30 mouse cellular contexts compared by ENCODE assay signal in genomic region chr8:89677266-89677665, GRCm38 (mm10).
DNase-seq lines count a peak whose midpoint lies in the region; ATAC-seq lines count a peak whose summit lies in the region.
"Had no signal": no experiment of that assay in that cellular context is flagged by ENCODE, and none has a peak within 500 bp of the region (broad histone marks: within the 10 kb centered on the region; RNA-seq: fewer than 3 reads in every experiment).

No protein-coding gene starts in this region.

- H3K9me3 ChIP-seq in midbrain, embryonic 10.5 days (replicated peaks) = no peaks in the 10 kb centered on the region
- no peaks in the 10 kb centered on the region for H3K9me3 ChIP-seq in midbrain, embryonic 13.5 days
- H3K9me3 ChIP-seq in limb, embryonic 11.5 days (ENCODE audit: control insufficient read depth, low read length) = no peaks in the 10 kb centered on the region
- no peaks in the 10 kb centered on the region for H3K9me3 ChIP-seq in kidney, embryonic 16.5 days (ENCODE audit: low read length)
- H3K9me3 ChIP-seq: embryonic facial prominence, embryonic 10.5 days; embryonic facial prominence, embryonic 15.5 days; forebrain, embryonic 13.5 days; heart, embryonic 12.5 days; limb, embryonic 15.5 days; liver, embryonic 13.5 days had no signal

- DNase-seq in embryo, embryonic 10.5 days (ENCODE audit: low spot score) = peak; percentile 31
- no peak for DNase-seq in embryo, embryonic 11 days
- peak; percentile 35 for DNase-seq in midbrain, embryonic 10.5 days (ENCODE audit: low spot score)
- peak; percentile 65 for DNase-seq in limb, embryonic 11.5 days (ENCODE audit: low spot score)
- DNase-seq in thymus, adult 18-20 months = no peak
- DNase-seq: adrenal gland, postnatal 14 days; cerebellum, adult 11-12 months; cerebellum, postnatal 25 days; gastrocnemius, adult 2 months; gastrocnemius, postnatal 36 days; heart, adult 2 months; kidney, adult 2 months; kidney, postnatal 10 days; layer of hippocampus, adult 9-11 months; liver, embryonic 13.5 days; lung, adult 18-20 months; lung, postnatal 4 days; midbrain, embryonic 14.5 days; thymus, postnatal 4 days had no signal

- no peak overlapping the region for H3K9ac ChIP-seq in midbrain, embryonic 13.5 days (replicated peaks)
- no peak overlapping the region for H3K9ac ChIP-seq in limb, embryonic 11.5 days (ENCODE audit: low read length)
- H3K9ac ChIP-seq in kidney, embryonic 16.5 days (replicated peaks; ENCODE audit: low read length) = no peak overlapping the region
- H3K9ac ChIP-seq: embryonic facial prominence, embryonic 15.5 days; forebrain, embryonic 13.5 days; heart, embryonic 12.5 days; hindbrain, embryonic 14.5 days; limb, embryonic 15.5 days; liver, embryonic 13.5 days had no signal

- H3K4me2 ChIP-seq in midbrain, embryonic 13.5 days (replicated peaks) = no peak overlapping the region
- H3K4me2 ChIP-seq in limb, embryonic 11.5 days (ENCODE audit: low read depth, severe bottlenecking) = no peak overlapping the region
- H3K4me2 ChIP-seq in kidney, embryonic 16.5 days (replicated peaks; ENCODE audit: low read depth, low read length) = no peak overlapping the region
- H3K4me2 ChIP-seq: embryonic facial prominence, embryonic 15.5 days; forebrain, embryonic 13.5 days; heart, embryonic 12.5 days; hindbrain, embryonic 14.5 days; limb, embryonic 15.5 days; liver, embryonic 13.5 days had no signal

- no peaks in the 10 kb centered on the region for H3K36me3 ChIP-seq in midbrain, embryonic 10.5 days
- H3K36me3 ChIP-seq in midbrain, embryonic 13.5 days = no peaks in the 10 kb centered on the region
- H3K36me3 ChIP-seq in limb, embryonic 11.5 days (ENCODE audit: control insufficient read depth, insufficient read depth, low read length) = no peaks in the 10 kb centered on the region
- H3K36me3 ChIP-seq in kidney, embryonic 16.5 days (ENCODE audit: insufficient read depth, low read length) = no peaks in the 10 kb centered on the region
- H3K36me3 ChIP-seq: embryonic facial prominence, embryonic 10.5 days; embryonic facial prominence, embryonic 15.5 days; heart, embryonic 12.5 days; limb, embryonic 15.5 days; liver, embryonic 13.5 days had no signal

- H3K27ac ChIP-seq in midbrain, embryonic 10.5 days (replicated peaks) = no peak overlapping the region
- H3K27ac ChIP-seq in midbrain, embryonic 13.5 days = no peak overlapping the region
- no peak overlapping the region; the same call in 1 of the 2 replicates for H3K27ac ChIP-seq in limb, embryonic 11.5 days (replicated peaks; ENCODE audit: low read depth, low read length)
- H3K27ac ChIP-seq in kidney, embryonic 16.5 days (ENCODE audit: low read length) = no peak overlapping the region
- H3K27ac ChIP-seq: embryonic facial prominence, embryonic 10.5 days; embryonic facial prominence, embryonic 15.5 days; forebrain, embryonic 13.5 days; gastrocnemius, adult 2 months; heart, adult 2 months; hindbrain, embryonic 14.5 days; limb, embryonic 15.5 days; liver, embryonic 13.5 days had no signal

- H3K27me3 ChIP-seq in midbrain, embryonic 10.5 days (ENCODE audit: low read depth, poor library complexity, severe bottlenecking) = peaks cover 55% of the 10 kb centered on the region
- peaks cover 32% of the 10 kb centered on the region for H3K27me3 ChIP-seq in midbrain, embryonic 13.5 days
- no peaks in the 10 kb centered on the region for H3K27me3 ChIP-seq in limb, embryonic 11.5 days (ENCODE audit: control insufficient read depth, insufficient read depth, low read length)
- no peaks in the 10 kb centered on the region for H3K27me3 ChIP-seq in kidney, embryonic 16.5 days (ENCODE audit: insufficient read depth, low read length)
- H3K27me3 ChIP-seq: forebrain, embryonic 13.5 days; heart, embryonic 12.5 days; liver, embryonic 13.5 days; megakaryocyte, embryonic 14.5 days had no signal

- peaks cover 30% of the 10 kb centered on the region for H3K4me1 ChIP-seq in midbrain, embryonic 10.5 days
- H3K4me1 ChIP-seq in midbrain, embryonic 13.5 days (replicated peaks) = peaks cover 16% of the 10 kb centered on the region
- no peaks in the 10 kb centered on the region for H3K4me1 ChIP-seq in limb, embryonic 11.5 days (ENCODE audit: control insufficient read depth, insufficient read depth, low read length)
- peaks cover 9% of the 10 kb centered on the region for H3K4me1 ChIP-seq in kidney, embryonic 16.5 days (ENCODE audit: insufficient read depth, low read length)
- H3K4me1 ChIP-seq: embryonic facial prominence, embryonic 10.5 days; embryonic facial prominence, embryonic 15.5 days; heart, embryonic 12.5 days; limb, embryonic 15.5 days; liver, embryonic 13.5 days; megakaryocyte, embryonic 14.5 days had no signal

- no peak for ATAC-seq in midbrain, embryonic 13.5 days
- 0 out of 2 replicates have a peak, but pooled peaks have one; percentile 47 for ATAC-seq in limb, embryonic 11.5 days (ENCODE audit: insufficient number of reproducible peaks, low FRiP score, low TSS enrichment, low read depth)
- no peak for ATAC-seq in kidney, embryonic 16.5 days (ENCODE audit: low FRiP score, low TSS enrichment)
- ATAC-seq: CD4-positive, CD25-positive, alpha-beta regulatory T cell, adult 4 months; forebrain, embryonic 13.5 days; lung, postnatal 0 days had no signal

- 34% methylated on average over 5 of the region's 5 CpGs for WGBS in midbrain, embryonic 10.5 days
- WGBS in midbrain, embryonic 13.5 days = 20% methylated on average over 5 of the region's 5 CpGs
- WGBS in limb, embryonic 11.5 days = 22% methylated on average over 5 of the region's 5 CpGs
- WGBS in kidney, embryonic 16.5 days = 70% methylated on average over 5 of the region's 5 CpGs

- no peak overlapping the region for H3K4me3 ChIP-seq in midbrain, embryonic 10.5 days
- H3K4me3 ChIP-seq in midbrain, embryonic 13.5 days (replicated peaks) = no peak overlapping the region
- H3K4me3 ChIP-seq in limb, embryonic 11.5 days (ENCODE audit: low read depth, low read length) = no peak overlapping the region
- no peak overlapping the region for H3K4me3 ChIP-seq in kidney, embryonic 16.5 days (ENCODE audit: low read length)
- H3K4me3 ChIP-seq: embryonic facial prominence, embryonic 10.5 days; embryonic facial prominence, embryonic 15.5 days; forebrain, embryonic 13.5 days; gastrocnemius, adult 2 months; heart, adult 2 months; heart, embryonic 12.5 days; limb, embryonic 15.5 days; liver, embryonic 13.5 days; megakaryocyte, embryonic 14.5 days had no signal

Comparison
In these comparisons a context has a peak if more than half of its experiments do, and no peak if none do; other contexts are left out.
1. DNase-seq: peak in embryo, embryonic 10.5 days (single experiment), midbrain, embryonic 10.5 days (single experiment) and limb, embryonic 11.5 days (single experiment); none in embryo, embryonic 11 days (single experiment) and thymus, adult 18-20 months (0 of 2).